Mouse (Mus musculus): ENCODE results near the gene Ttll10.

GRCm38 (mm10) chr4:156092765-156093164 lies 33.6 kb upstream of the Ttll10 start:
- no peak for TF ChIP-seq CTCF (IDR thresholded peaks at IDR 0.05; ENCODE audit: low read depth)
- no peak for TF ChIP-seq EP300 (IDR thresholded peaks at IDR 0.05; ENCODE audit: low read depth)
